Mouse (Mus musculus) liver, embryonic 11.5 days (tissue): ENCODE data around the gene Kcnq1. TPM values are rescaled to one million over a fixed set of nuclear protein-coding genes. Genes with fewer than 3 reads are reported as not detected.

Source experiments
- ATAC-seq: fragments of 200-750 bp; cut with Nextera tagmentation; replicated peaks from 2 replicates; pipeline ENCODE4 v1.8.0; 2017; ENCODE audit warnings: moderate number of reproducible peaks, mild to moderate bottlenecking, moderate TSS enrichment, moderate library complexity; ENCODE audit not compliant: low FRiP score
- DNase-seq: peaks from one replicate; pipeline ENCODE4 v3.0.0-alpha.2; 2017; ENCODE audit warnings: low spot score
- H3K27ac ChIP-seq: fragments of 300-500 bp; sonication (generic); 2 replicates; pipeline ENCODE4 v1.5.1; 2014; ENCODE audit warnings: mild to moderate bottlenecking, low read depth, low read length, control low read depth
- H3K27me3 ChIP-seq: fragments of 300-500 bp; sonication (generic); replicated peaks from 2 replicates; pipeline ENCODE4 v1.6.1; 2014; ENCODE audit warnings: low read length, mixed read lengths; ENCODE audit not compliant: control insufficient read depth, insufficient read depth
- H3K36me3 ChIP-seq: fragments of 300-500 bp; sonication (generic); 2 replicates; pipeline ENCODE4 v1.6.1; 2014; ENCODE audit warnings: mild to moderate bottlenecking, low read length, moderate library complexity, mixed read lengths; ENCODE audit not compliant: control insufficient read depth, insufficient read depth
- H3K4me1 ChIP-seq: fragments of 300-500 bp; sonication (generic); replicated peaks from 2 replicates; pipeline ENCODE4 v1.6.1; 2014; ENCODE audit warnings: low read length, mixed read lengths; ENCODE audit not compliant: control insufficient read depth, insufficient read depth
- H3K4me2 ChIP-seq: fragments of 300-500 bp; sonication (generic); 2 replicates; pipeline ENCODE4 v1.6.1; 2014; ENCODE audit warnings: mild to moderate bottlenecking, control low read depth, moderate library complexity
- H3K4me3 ChIP-seq: fragments of 300-500 bp; sonication (generic); 2 replicates; pipeline ENCODE4 v1.5.1; 2014; ENCODE audit warnings: low read depth, low read length, control low read depth
- H3K9ac ChIP-seq: fragments of 300-500 bp; sonication (generic); 2 replicates; pipeline ENCODE4 v1.6.1; 2014; ENCODE audit warnings: low read depth, low read length, control low read depth
- H3K9me3 ChIP-seq: fragments of 300-500 bp; sonication (generic); 2 replicates; pipeline ENCODE4 v1.6.1; 2016; ENCODE audit warnings: low read length, inconsistent platforms, mixed read lengths; ENCODE audit not compliant: control insufficient read depth
- WGBS: fragments of 180-500 bp; shearing (Covaris S2); extraction: QIAGEN DNeasy Blood & Tissue Kit; methylation state at CpG from one replicate; pipeline ENCODE4 v1.1.7; 2014; 5-methylcytosine and 5-hydroxymethylcytosine counted together
- polyA plus RNA-seq: library from polyadenylated mRNA; unstranded; fragments of >200 nt; fragmentation: Nextera tagmentation; extraction: Ambion mirVana; gene quantifications from 2 replicates; pipeline ENCODE4 v1.2.1, GENCODE M21; 2014

Kcnq1 gene
- polyA plus RNA-seq, 1 experiment from 2014 or later, result 0.59 TPM

- Histone ChIP-seq H3K4me3 (no peak overlapping the region), H3K4me1 (no peaks in the 10 kb centered on the region), H3K9me3 (no peaks in the 10 kb centered on the region), H3K36me3 (no peaks in the 10 kb centered on the region), H3K27me3 (no peaks in the 10 kb centered on the region; the same call in 1 of the 2 replicates), H3K4me2 (no peak overlapping the region), H3K9ac (no peak overlapping the region), H3K27ac (no peak overlapping the region)
- DNase-seq, result no peak
- 76% methylated on average over 3 of the region's 3 CpGs for WGBS
- no peak for ATAC-seq
Observed at GRCm38 (mm10) chr7:143300681-143301080, 194.5 kb downstream of the Kcnq1 start.

- Histone ChIP-seq H3K9me3 (no peaks in the 10 kb centered on the region), H3K36me3 (no peaks in the 10 kb centered on the region), H3K4me2 (no peak overlapping the region), H3K4me3 (no peak overlapping the region), H3K4me1 (no peaks in the 10 kb centered on the region), H3K27me3 (no peaks in the 10 kb centered on the region; the same call in 1 of the 2 replicates), H3K9ac (no peak overlapping the region), H3K27ac (no peak overlapping the region)
- DNase-seq (no peak), ATAC-seq (no peak)
- WGBS, result 81% methylated on average over 7 of the region's 7 CpGs
Observed at GRCm38 (mm10) chr7:143302156-143302555, 196.0 kb downstream of the Kcnq1 start.

DNA sequence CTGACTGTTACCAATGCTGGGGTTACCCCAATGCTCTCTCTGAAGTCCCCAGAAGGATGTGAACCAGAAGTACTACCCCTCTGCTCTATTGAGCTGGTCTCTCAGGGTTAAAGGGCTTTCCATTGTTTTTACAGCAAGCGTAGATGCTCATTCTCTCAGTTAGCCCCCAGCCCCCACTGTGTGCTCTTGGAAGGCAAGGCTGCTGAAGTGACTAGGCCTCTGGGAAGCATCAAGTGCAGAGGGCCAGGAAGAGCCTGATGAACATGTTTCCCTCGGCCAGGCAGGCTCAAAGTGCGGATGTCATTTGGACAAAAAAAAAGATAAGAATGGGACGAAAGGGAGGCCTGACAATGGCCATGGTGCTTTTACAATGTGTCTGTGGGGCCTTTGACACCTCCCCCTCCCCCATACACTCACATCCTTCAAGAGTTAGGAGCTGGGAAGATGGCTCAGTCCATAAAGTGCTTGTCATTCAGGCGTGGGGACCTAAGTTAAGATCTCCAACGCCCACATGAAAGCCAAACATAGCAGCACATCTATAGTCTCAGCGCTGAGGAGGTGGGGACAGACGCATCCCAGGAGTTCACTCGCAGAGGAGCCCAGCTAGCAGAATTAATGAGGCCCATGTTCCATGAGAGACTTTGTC, 196.6 kb downstream of the Kcnq1 start:
- Histone ChIP-seq H3K4me2 (no peak overlapping the region), H3K4me3 (no peak overlapping the region), H3K4me1 (no peaks in the 10 kb centered on the region), H3K36me3 (no peaks in the 10 kb centered on the region), H3K27ac (no peak overlapping the region), H3K27me3 (no peaks in the 10 kb centered on the region; the same call in 1 of the 2 replicates), H3K9me3 (no peaks in the 10 kb centered on the region), H3K9ac (no peak overlapping the region)
- WGBS, result 56% methylated on average over 9 of the region's 9 CpGs
- ATAC-seq, result no peak
- no peak for DNase-seq

DNA sequence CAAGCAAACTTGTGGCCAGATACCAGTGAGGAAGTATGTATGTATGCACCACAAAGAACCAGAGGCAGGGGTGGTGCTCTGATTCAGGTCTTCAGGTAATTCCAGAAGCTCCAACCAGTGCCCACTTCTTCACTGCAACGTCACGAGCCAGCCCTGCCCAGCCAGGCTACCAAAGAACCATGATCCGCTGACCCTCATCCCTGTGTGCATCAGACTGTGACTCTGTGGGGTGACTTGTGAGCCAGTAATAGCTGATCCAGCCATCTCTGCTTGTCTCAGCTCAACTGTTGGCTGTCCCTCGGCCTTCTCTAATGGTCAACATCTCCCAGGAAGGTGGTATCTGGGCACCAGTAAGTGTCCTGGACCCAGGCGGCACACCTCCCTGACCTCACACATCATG, 197.4 kb downstream of the Kcnq1 start:
- Histone ChIP-seq H3K27ac (no peak overlapping the region), H3K4me2 (no peak overlapping the region), H3K36me3 (no peaks in the 10 kb centered on the region), H3K9ac (no peak overlapping the region), H3K27me3 (no peaks in the 10 kb centered on the region; the same call in 1 of the 2 replicates), H3K9me3 (no peaks in the 10 kb centered on the region), H3K4me1 (no peaks in the 10 kb centered on the region), H3K4me3 (no peak overlapping the region)
- 88% methylated on average over 5 of the region's 5 CpGs for WGBS
- DNase-seq, result no peak
- no peak for ATAC-seq

DNA sequence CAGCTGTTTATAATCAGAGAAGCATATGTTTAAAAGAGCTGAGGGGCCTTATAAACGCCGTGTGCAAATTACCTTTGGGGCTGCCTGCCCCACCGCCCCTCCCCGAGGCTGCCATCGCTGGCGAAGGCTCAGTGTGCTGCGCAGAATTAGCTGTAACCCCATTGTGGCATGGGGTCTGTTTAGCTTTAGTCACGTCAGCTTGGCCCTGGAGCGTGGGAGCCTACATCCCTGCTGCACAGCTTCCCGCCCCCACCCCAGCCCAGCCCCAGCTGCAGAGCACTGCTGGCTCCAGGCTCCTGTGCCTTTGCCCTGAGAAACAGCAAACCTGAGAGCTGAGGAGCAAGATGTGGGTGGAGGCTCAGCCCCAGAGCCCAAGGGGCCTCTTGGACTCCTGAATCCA, 199.6 kb downstream of the Kcnq1 start:
- no peak overlapping the region for H3K4me2 ChIP-seq
- no peak overlapping the region for H3K27ac ChIP-seq
- no peaks in the 10 kb centered on the region for H3K9me3 ChIP-seq
- H3K9ac ChIP-seq, result no peak overlapping the region
- no peaks in the 10 kb centered on the region; the same call in none of the 2 replicates for H3K27me3 ChIP-seq
- H3K4me3 ChIP-seq, result no peak overlapping the region
- 64% methylated on average over 10 of the region's 10 CpGs for WGBS
- H3K4me1 ChIP-seq, result 0 out of 2 replicates have a peak, but pooled peaks cover 5% of the 10 kb centered on the region
- no peaks in the 10 kb centered on the region for H3K36me3 ChIP-seq
- DNase-seq (no peak), ATAC-seq (no peak)

- WGBS, result 85% methylated on average over 1 of the region's 1 CpGs
- Histone ChIP-seq H3K36me3 (no peaks in the 10 kb centered on the region), H3K4me3 (no peak overlapping the region), H3K27ac (no peak overlapping the region), H3K9me3 (no peaks in the 10 kb centered on the region), H3K4me1 (0 out of 2 replicates have a peak, but pooled peaks cover 8% of the 10 kb centered on the region), H3K9ac (no peak overlapping the region), H3K27me3 (no peaks in the 10 kb centered on the region; the same call in none of the 2 replicates), H3K4me2 (no peak overlapping the region)
- ATAC-seq (no peak), DNase-seq (no peak)
Observed at GRCm38 (mm10) chr7:143308001-143308400, 201.8 kb downstream of the Kcnq1 start.

- 62% methylated on average over 3 of the region's 3 CpGs for WGBS
Observed at GRCm38 (mm10) chr7:143310311-143310710, 204.1 kb downstream of the Kcnq1 start.

DNA sequence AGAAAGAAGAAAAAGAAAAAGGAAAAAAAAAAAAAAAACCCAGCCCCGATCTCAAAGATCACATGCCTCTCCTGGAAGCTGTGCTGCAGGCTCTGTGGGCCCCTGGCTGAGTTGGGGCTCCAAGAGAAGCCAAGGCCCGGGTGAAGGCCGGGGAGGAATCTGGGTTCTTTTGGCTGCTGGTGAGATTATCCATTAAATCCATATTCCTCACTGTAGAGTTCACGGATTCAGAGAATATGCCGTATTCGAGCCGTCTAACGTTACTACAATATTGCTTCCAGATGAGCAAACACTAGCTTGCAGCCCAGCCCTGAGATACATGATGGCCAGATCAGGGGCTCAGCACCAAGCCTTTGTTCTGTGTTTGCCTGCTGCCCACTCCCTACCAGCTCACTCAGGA, 204.7 kb downstream of the Kcnq1 start:
- 73% methylated on average over 8 of the region's 8 CpGs for WGBS

More at GRCm38 (mm10) chr7:143310311-143310710, 204.1 kb downstream of the Kcnq1 start:
- Histone ChIP-seq H3K36me3 (no peaks in the 10 kb centered on the region), H3K4me2 (no peak overlapping the region), H3K27ac (no peak overlapping the region), H3K9me3 (no peaks in the 10 kb centered on the region), H3K9ac (no peak overlapping the region), H3K27me3 (no peaks in the 10 kb centered on the region; the same call in 1 of the 2 replicates), H3K4me3 (no peak overlapping the region), H3K4me1 (0 out of 2 replicates have a peak, but pooled peaks cover 12% of the 10 kb centered on the region)
- ATAC-seq, result no peak
- no peak for DNase-seq

DNA sequence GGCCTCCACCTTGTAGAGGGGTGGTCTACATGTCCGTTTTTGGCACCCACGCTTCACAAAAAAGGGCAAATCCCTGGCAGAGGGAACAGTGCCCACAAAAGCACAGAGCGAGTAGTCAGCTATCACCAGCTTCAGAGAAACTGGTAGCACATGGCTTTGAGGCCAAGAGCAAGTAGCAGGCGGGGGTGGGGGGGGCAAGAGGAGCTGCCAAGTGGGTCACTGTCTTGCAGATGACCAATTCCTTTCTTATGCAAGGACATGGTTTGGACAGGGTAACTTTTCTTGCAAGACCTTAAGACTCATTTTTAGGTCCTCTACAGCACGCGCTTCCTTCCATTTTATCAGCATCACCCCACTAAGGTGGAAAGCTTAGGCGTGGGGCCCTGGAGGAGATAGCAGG, 205.3 kb downstream of the Kcnq1 start:
- H3K9me3 ChIP-seq, result no peaks in the 10 kb centered on the region
- H3K9ac ChIP-seq, result no peak overlapping the region
- H3K27me3 ChIP-seq, result no peaks in the 10 kb centered on the region; the same call in 1 of the 2 replicates
- no peaks in the 10 kb centered on the region for H3K36me3 ChIP-seq
- DNase-seq, result no peak
- H3K4me3 ChIP-seq, result no peak overlapping the region
- H3K27ac ChIP-seq, result no peak overlapping the region
- no peak overlapping the region for H3K4me2 ChIP-seq
- ATAC-seq, result no peak
- WGBS, result 81% methylated on average over 7 of the region's 7 CpGs
- H3K4me1 ChIP-seq, result 0 out of 2 replicates have a peak, but pooled peaks cover 12% of the 10 kb centered on the region

More for the DNA sequence above, 204.7 kb downstream of the Kcnq1 start:
- Histone ChIP-seq H3K27me3 (no peaks in the 10 kb centered on the region; the same call in 1 of the 2 replicates), H3K27ac (no peak overlapping the region), H3K9me3 (no peaks in the 10 kb centered on the region), H3K4me2 (no peak overlapping the region), H3K4me1 (0 out of 2 replicates have a peak, but pooled peaks cover 12% of the 10 kb centered on the region), H3K4me3 (no peak overlapping the region), H3K9ac (no peak overlapping the region), H3K36me3 (no peaks in the 10 kb centered on the region)
- DNase-seq (no peak), ATAC-seq (no peak)
